Mouse (Mus musculus) spleen, adult 18-20 months (tissue): ENCODE data around the gene Lima1.
A peak's percentile ranks its signal among the peaks of the same experiment; 100 is the strongest.
"Not testable (repeated sequence)": the region's sequence is repeated elsewhere in the genome, so short reads cannot be mapped to it uniquely, and the experiment has no call there.

Source experiments
- DNase-seq, 2 experiments: peaks; one replicate each; pipeline ENCODE4 v3.0.0; 2022; ENCODE audit warnings: mixed read lengths in 2 of 2

Lima1 gene

DNA sequence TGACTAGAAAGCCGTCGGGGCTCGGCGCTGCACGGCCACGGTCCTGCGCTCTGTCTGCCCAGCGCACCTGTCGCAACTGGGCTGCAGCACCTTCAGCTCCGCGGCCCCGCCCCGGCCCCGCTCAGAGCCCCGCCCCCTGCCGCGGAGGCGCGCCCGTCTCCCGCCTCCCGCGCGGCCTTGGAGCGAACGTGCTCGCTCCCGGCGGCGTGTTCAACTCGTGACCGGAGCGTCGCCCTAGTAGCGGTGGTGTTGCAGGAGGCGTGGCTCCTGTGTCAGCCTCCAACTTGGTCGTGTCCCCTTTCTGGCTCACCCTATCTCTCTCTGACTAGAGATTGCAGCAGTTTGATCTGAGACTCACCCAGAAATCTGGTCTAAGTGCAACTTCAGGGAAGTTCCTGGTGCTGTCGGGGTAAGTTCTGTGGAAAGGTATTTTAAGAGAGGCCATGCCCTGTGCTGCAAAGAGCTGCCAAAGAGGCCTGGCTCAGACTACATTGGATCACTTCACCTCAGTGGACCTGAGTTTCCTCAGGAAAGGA lies at the start of gene Lima1:
Gene Lima1 (minus strand): TSS at position 123 of the 536 bp plus-strand sequence.
- peak; percentile 71 to 77 for DNase-seq

GRCm38 (mm10) chr15:99919601-99920158 lies 44.4 kb upstream of the Lima1 start:
- no peak for DNase-seq

- DNase-seq: no peak
These were observed 42.0 kb upstream of the Lima1 start for GRCm38 (mm10) chr15:99917264-99917663.

DNA sequence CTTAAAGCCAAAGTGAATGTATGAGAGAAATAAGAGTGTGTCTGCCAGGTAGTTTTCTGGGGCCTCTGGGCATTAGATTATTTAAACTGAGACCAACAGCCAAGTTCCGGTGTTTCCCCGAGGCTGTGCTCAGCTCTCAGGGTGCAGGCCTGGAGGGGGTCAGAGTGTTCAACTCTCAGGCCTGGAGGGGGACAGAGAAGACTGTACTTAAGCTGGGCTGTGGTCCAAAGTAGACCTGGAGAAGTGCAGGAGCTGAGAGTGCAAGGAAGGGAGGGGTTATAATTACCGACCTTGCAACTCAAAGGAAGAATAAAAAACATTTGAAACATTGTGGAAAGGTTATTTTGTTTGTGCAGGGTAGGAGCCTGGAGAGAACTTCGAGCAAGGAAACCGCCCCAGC lies 39.4 kb upstream of the Lima1 start:
- DNase-seq: no peak

DNA sequence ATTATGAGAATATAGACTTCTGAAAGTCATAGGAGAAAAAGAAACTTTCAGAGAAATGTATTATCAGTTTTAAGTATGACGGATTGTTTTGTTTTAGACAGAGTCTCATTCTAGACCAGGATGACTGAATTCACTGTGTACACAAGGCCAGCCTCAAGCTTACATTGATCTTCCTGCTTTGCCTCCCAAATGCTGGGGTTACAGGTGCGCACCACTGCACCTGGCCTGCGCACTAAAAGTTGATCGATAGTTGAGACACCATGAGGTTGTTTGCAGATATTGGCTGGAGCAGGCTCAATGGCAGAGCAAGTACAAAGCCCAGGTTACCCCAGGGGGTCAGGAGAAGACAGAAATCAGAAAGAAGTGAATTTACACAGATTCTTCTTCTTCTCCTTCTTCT lies 36.5 kb upstream of the Lima1 start:
- DNase-seq: no peak

GRCm38 (mm10) chr15:99909339-99909996 lies 34.2 kb upstream of the Lima1 start:
- peak in 1 of 2 experiments; percentile 10 for DNase-seq

GRCm38 (mm10) chr15:99907514-99907913 lies 32.3 kb upstream of the Lima1 start:
- no peak for DNase-seq

DNA sequence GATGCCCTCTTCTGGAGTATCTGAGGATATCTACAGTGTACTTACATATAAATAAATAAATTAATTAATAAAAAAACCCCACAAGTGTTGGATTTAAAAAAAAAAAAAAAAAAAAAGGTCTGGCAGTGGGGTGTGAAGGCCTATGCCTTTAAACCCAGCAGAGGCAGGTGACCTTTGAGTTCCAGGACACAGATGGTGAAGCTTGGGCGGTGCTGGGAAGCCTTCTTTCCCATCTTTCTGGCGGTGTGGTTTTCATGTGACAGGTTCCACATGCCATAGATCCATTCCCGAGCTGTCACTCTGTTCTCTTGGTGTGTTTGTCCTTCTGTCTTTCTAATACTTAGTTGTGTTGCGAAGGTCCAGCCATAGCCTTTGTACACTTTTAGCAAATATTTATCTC lies 31.8 kb upstream of the Lima1 start:
- no peak for DNase-seq

DNA sequence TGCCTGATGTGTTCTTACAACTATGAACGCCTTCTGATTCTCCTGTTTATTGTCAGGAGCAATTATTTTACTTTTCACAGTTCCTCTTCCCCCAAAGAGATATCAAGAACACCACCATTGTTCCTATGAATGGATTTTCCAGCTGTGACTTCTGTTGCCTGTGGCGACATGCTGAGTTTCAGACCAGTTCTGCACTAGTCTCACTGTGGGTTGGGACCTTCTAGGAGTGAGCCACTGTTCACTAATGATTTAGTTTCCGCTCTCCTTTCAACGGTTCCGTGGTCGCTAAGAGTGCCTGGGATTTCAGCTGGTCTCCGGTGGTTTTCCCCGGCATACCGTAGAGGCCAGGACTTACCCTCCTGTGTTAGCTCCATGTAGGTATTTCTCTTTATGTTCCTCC lies 29.6 kb upstream of the Lima1 start:
- DNase-seq: no peak

- peak in 1 of 2 experiments; percentile 31 for DNase-seq
These were observed 29.1 kb upstream of the Lima1 start for GRCm38 (mm10) chr15:99904333-99904732.

- DNase-seq: no peak
These were observed 28.0 kb upstream of the Lima1 start for GRCm38 (mm10) chr15:99903227-99903626.

- no peak for DNase-seq
These were observed 27.5 kb upstream of the Lima1 start for GRCm38 (mm10) chr15:99902786-99903185.

DNA sequence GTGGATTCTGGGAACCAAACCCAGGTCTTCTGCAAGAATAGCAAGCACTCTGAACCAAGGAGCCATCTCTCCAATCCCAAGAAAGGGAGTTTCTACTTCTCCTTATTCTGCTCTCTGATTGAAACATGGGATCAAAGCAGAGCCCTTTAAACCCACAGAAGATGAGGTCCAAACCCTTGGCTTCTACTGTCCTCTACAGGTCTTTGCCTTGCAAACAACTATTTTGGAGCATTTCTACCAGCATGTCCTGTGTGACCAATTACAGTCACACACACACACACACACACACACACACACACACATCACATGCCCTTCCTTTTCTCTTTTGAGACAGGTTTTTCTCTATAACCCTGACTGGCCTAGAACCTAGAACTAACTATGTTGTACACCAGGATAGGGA lies 21.4 kb upstream of the Lima1 start:
- DNase-seq: no peak

GRCm38 (mm10) chr15:99891355-99891754 lies 16.1 kb upstream of the Lima1 start:
- no peak for DNase-seq

DNA sequence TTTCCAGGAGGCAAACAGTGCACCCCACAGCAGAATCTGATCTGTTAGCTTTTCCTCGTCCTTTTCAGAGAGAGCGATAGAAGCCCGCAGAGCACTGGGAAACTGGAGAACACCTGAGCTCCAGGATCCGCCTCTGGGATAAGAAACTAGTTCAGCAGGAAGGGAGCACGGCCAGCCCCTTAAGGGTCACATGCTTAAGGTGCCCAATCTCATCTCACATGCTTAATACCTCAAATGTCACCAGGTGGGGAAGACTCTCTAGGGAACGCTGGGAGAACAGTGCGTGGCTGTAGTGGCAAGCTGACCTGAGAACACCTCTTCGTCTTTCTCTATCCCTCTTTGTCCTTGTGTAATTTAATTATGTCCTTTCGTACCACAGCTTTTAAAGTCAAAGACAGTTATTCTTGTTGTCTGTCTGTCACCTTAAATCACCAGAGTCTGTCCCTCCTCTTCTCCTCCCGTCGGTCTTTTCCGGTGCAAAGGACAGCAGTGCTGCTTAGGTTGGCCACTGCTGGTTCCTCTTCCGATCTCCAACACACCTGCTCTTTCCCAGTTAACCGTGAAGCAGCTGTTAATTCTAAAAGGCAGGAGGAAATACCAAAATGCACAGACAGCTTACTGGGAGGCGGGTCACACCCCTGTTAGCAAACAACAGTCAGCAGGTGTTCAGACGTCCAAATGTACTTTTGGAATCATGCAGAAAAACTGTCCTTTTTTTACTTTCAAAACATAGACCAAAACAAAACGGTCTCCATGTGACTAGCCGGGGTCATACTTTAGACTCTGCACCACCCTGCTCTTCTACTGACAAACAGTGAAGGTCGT lies 15.4 kb upstream of the Lima1 start:
- DNase-seq: no peak

- DNase-seq: no peak
These were observed 14.1 kb upstream of the Lima1 start for GRCm38 (mm10) chr15:99889275-99889874.

DNA sequence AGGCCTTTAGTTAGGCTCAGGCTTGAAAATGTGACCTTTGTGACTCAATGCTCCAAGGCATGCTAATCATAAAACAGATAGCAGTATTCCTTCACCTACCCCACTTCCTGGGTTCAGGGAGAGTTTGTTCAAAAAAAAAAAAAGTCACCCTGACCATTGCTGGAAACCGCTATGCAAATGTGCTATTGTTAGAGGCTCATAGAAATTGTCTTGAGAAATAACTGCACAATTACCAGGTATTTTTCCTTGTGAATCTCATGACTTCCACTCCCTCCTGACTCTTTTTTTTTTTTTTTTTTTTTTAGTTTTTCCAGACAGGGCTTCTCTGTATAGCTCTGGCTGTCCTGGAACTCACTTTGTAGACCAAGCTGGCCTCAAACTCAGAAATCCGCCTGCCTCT lies 11.9 kb upstream of the Lima1 start:
- DNase-seq: not testable (repeated sequence)

- no peak for DNase-seq
These were observed 8.8 kb upstream of the Lima1 start for GRCm38 (mm10) chr15:99884038-99884437.

DNA sequence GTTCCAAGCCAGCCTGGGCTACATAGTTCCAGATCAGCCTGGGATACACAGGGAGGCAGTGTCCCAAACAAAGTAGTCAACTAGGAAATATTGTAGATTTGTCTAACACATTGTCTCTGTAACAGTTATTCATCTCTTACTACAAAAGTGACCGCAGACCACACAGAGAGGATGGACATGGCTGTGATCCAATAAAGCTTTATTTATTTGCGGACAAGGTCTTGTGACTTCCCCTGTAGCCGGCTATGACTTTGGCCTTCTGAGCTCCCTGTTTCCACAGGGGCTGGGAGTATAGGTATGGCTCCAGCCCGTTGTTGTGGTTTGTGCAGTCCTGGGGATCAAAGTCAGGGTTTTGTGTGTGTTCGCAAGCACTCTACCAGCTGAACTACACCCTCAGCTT lies 3.3 kb upstream of the Lima1 start:
- DNase-seq: no peak

DNA sequence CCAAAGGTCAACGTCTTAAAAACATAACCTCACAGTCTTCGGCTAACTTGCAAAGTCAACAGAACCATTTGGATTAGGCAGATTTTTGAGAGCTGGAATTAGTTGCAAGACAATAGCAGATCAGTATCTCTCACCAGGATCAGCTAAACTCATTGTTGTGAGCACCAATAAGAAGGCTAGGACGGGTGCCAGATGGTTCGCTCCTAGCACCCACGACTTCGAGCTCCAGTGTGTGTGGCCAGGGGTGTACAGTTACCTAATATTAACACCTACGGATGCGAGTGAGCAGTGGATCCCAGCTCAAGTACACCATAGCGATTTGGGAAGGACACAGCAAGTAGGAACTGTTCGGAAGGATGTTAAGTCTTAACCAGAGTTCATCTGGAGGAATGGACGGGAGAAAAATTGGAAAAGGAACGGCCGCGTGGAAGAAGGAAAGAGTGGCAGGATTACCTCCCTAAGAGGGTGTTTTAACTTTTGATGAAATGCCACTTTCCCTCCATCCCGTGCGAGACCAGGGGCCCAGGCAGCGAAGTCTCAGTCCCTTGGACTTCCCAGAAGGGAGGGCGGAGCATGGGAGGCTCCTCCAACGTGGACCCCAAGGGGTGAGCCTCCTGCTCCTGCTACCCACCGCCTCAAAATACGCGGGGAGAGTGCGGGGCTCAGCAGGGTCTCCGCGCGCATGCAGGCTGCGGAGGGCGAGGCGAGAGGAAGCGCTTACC lies 483 bp downstream of the Lima1 start:
- no peak for DNase-seq

DNA sequence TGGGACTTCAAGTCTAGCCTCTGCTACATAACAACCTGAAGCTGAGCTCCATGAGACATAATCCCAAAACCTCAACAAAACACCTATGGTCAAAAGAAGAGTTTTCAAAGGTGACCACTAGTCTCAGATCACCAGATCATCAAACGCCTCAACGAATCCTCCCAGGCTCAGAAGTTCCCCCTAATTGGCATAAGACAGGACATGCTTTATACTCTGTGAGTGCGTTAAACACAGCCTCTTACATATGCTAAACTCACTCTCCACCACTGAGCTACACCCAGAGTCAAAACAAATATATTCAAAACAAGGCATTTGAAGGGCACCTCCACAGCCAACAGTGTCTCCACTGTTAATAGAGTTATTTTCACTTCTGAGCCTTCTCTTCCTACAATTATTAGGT lies 2.7 kb downstream of the Lima1 start:
- DNase-seq: no peak

DNA sequence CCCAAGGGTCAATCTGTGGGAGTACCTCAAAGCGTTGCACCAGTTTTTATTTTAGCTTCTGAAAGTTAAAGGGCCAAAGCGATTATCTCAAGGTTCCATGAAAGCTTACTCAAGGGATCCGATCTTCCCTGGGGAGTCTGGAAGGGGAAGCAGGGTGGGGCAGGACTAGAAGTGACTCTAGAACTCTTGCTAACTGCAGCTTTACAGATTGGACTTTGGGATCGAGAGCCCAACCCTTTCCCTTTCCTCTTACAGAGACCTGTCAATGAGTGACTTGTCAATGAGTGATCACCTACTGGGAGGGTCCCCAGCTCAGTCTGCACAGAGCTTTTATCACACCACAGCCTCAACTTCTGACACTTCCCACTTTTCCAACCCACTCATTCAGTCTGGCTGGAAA lies 7.6 kb downstream of the Lima1 start:
- no peak for DNase-seq
